Mouse (Mus musculus) hindbrain, embryonic 14.5 days (tissue): ENCODE measurements around the gene Calm4. TPM values are rescaled to one million over a fixed set of nuclear protein-coding genes. Genes with fewer than 3 reads are reported as not detected.
"Not testable (repeated sequence)": the region's sequence is repeated elsewhere in the genome, so short reads cannot be mapped to it uniquely, and the experiment has no call there.

ENCODE experiments used
- ATAC-seq: fragments of 200-750 bp; cut with Nextera tagmentation; 2 replicates; pipeline ENCODE4 v1.8.0; 2017; ENCODE audit warnings: moderate number of reproducible peaks, mild to moderate bottlenecking, moderate TSS enrichment, moderate library complexity; ENCODE audit not compliant: low FRiP score
- DNase-seq: peaks from one replicate; pipeline ENCODE4 v3.0.0-alpha.2; 2015; ENCODE audit warnings: low spot score
- H3K27ac ChIP-seq: fragments of 300-500 bp; sonication (generic); 2 replicates; pipeline ENCODE4 v1.5.1; 2014; ENCODE audit warnings: mild to moderate bottlenecking, moderate library complexity
- H3K27me3 ChIP-seq: fragments of 300-500 bp; sonication (generic); 2 replicates; pipeline ENCODE4 v1.6.1; 2014; ENCODE audit warnings: mild to moderate bottlenecking, low read length, mixed read lengths; ENCODE audit not compliant: control insufficient read depth, insufficient read depth
- H3K36me3 ChIP-seq: fragments of 300-500 bp; sonication (generic); replicated peaks from 2 replicates; pipeline ENCODE4 v1.6.1; 2014; ENCODE audit not compliant: control insufficient read depth, insufficient read depth
- H3K4me1 ChIP-seq: fragments of 300-500 bp; sonication (generic); replicated peaks from 2 replicates; pipeline ENCODE4 v1.6.1; 2014; ENCODE audit warnings: antibody characterized with exemption, low read length, mixed read lengths; ENCODE audit not compliant: control insufficient read depth, insufficient read depth
- H3K4me2 ChIP-seq: fragments of 300-500 bp; sonication (generic); replicated peaks from 2 replicates; pipeline ENCODE4 v1.6.1; 2014; ENCODE audit warnings: mild to moderate bottlenecking, moderate library complexity
- H3K4me3 ChIP-seq: fragments of 300-500 bp; sonication (generic); replicated peaks from 2 replicates; pipeline ENCODE4 v1.5.1; 2014; ENCODE audit warnings: mild to moderate bottlenecking, low read length
- H3K9ac ChIP-seq: fragments of 300-500 bp; sonication (generic); 2 replicates; pipeline ENCODE4 v1.6.1; 2014
- H3K9me3 ChIP-seq: fragments of 300-500 bp; sonication (generic); 2 replicates; pipeline ENCODE4 v1.6.1; 2016; ENCODE audit warnings: low read length; ENCODE audit not compliant: control insufficient read depth
- WGBS: fragments of 180-500 bp; shearing (Covaris S2); extraction: QIAGEN DNeasy Blood & Tissue Kit; methylation state at CpG from one replicate; pipeline ENCODE4 v1.1.7; 2014; 5-methylcytosine and 5-hydroxymethylcytosine counted together
- polyA plus RNA-seq: library from polyadenylated mRNA; unstranded; fragments of >200 nt; fragmentation: Nextera tagmentation; extraction: Ambion mirVana; gene quantifications from 2 replicates; pipeline ENCODE4 v1.2.1, GENCODE M21; 2014

Calm4 gene
- polyA plus RNA-seq, 1 experiment from 2014 or later, result not detected

DNA sequence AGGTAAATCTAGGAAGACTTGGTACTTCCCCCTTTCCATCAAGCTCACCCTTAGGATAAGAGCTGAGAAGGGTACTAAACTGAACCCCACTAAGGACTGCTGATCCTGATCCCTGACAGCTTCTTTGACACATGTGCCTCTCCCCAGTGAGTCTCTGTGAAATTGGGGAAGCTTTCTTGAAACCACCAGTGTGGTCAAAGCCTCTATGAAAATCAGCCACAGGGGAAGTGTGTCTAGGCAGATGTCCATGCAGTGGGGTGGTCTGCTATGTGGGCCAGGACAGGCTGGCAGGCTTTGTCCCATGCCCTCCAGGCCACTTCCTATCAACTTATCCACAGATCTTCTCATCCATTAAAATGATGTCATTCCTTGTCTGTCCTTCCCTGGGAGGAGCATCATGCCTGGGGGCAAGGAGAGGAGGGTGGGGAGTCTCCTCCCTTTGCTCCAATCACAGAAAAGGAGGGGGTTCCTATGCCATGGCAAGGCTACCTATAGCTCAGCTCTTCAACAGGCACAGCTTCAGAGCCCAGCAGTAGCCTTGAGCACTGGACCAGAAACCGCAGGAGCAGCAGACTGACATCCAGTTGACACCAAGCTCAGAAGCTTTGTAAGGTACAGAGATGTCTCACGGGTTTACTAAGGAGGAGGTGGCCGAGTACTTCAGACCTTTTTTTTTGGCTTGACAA, 16.2 kb downstream of the Calm4 start, which contains the start of gene Calm5:
TSS of gene Calm5 (plus strand) at position 526 of the 686 bp plus-strand sequence.
- WGBS, result 90% methylated on average over 3 of the region's 3 CpGs
- DNase-seq, H3K4me1 ChIP-seq, H3K27me3 ChIP-seq, H3K4me2 ChIP-seq, ATAC-seq, H3K36me3 ChIP-seq, H3K27ac ChIP-seq, H3K9ac ChIP-seq, H3K4me3 ChIP-seq, H3K9me3 ChIP-seq: not testable (repeated sequence)

DNA sequence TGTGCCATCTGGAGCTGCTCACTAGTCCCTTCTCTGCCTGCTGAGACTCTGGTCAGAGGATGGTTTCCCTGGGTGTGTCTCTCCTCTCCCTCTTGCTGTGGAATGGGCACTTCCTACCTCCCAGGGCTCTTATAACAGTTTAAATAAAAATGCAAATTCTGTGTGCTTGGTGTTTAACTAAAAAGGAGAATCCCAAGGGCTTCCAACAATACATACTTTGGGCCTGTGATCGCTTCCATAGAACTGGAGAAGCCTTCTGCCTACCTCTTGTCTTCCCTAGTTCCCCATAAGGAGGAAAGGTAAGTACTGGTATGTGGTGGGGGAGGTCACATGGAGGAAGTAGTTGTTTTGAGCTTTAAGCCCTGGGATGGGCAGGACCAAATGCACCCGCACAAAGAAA, 17.3 kb downstream of the Calm4 start:
- DNase-seq (no peak), ATAC-seq (no peak)
- Histone ChIP-seq H3K27me3 (no peaks in the 10 kb centered on the region), H3K36me3 (no peaks in the 10 kb centered on the region), H3K4me2 (no peak overlapping the region), H3K9me3 (no peaks in the 10 kb centered on the region), H3K4me3 (no peak overlapping the region), H3K27ac (no peak overlapping the region), H3K9ac (no peak overlapping the region), H3K4me1 (no peaks in the 10 kb centered on the region)
- WGBS, result 82% methylated on average over 2 of the region's 2 CpGs

DNA sequence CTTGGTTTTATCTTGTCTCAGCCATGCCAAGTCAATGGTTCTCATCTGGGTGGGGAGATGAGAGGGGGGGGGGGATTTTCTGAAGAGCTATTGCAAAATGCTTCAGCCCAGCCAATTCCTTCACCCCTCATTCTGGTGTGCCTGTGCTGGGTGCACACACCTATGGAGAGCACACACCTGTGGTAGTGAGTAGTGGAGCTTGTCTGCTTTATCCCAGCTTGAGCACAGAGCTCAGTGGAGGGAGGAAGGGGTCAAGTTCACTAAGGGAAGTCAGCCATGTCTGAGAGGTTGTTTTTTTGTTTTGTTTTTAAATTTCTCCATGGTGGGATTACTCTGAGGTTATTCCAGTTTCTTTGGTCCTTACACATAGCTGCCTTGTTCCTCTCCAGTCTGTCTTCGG, 18.7 kb downstream of the Calm4 start:
- Histone ChIP-seq H3K27ac (no peak overlapping the region), H3K9me3 (no peaks in the 10 kb centered on the region), H3K27me3 (no peaks in the 10 kb centered on the region), H3K4me1 (no peaks in the 10 kb centered on the region), H3K9ac (no peak overlapping the region), H3K4me2 (no peak overlapping the region), H3K4me3 (no peak overlapping the region), H3K36me3 (no peaks in the 10 kb centered on the region)
- DNase-seq, result no peak
- no peak for ATAC-seq
- 88% methylated on average over 1 of the region's 1 CpGs for WGBS

DNA sequence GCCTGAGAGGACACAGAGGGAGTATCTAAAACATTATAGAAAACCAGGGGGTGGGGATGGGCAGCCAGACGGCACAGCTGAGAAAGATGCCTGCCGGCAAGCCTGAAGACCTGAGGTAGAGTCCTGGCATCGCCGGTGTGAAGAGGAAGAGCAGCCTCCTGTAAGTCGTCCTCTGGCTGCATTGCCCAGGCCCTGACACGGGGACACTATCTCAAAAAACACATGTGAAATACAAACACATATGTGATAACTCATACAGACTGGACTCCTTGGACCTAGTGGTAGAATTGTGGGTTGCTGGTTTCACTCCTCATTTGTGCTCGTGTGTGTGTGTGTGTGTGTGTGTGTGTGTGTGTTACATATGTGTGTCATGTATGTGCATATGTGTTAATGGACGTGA, 23.7 kb downstream of the Calm4 start:
- H3K4me2 ChIP-seq, result no peak overlapping the region
- ATAC-seq (no peak), DNase-seq (no peak)
- H3K27me3 ChIP-seq, result no peaks in the 10 kb centered on the region
- no peak overlapping the region for H3K27ac ChIP-seq
- no peak overlapping the region for H3K4me3 ChIP-seq
- H3K4me1 ChIP-seq, result no peaks in the 10 kb centered on the region
- H3K9ac ChIP-seq, result no peak overlapping the region
- no peaks in the 10 kb centered on the region for H3K36me3 ChIP-seq
- H3K9me3 ChIP-seq, result no peaks in the 10 kb centered on the region
- WGBS, result 93% methylated on average over 8 of the region's 8 CpGs

DNA sequence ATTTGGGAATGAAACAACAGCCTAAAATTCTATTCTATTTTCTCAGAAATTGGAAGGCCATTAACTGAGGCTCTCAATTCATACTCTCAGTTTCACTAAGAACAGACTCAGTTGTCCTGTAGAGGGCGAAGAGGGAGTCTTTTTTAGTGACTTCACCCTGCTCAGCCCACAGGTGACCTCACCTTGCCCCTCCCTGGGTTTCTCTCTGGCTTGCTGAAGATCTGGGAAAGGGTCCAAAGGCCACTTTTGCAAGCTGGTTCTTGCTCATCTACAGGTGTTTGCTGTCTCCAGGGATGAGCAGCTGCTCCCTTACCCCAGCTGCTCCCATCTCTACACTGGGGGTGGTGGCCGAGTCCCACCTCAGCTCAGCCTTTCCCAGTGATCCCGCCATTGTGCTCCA, 24.8 kb downstream of the Calm4 start:
- no peak overlapping the region for H3K4me3 ChIP-seq
- DNase-seq (no peak), ATAC-seq (no peak)
- no peaks in the 10 kb centered on the region for H3K27me3 ChIP-seq
- H3K4me1 ChIP-seq, result no peaks in the 10 kb centered on the region
- H3K9ac ChIP-seq, result no peak overlapping the region
- 81% methylated on average over 3 of the region's 3 CpGs for WGBS
- no peaks in the 10 kb centered on the region for H3K36me3 ChIP-seq
- no peaks in the 10 kb centered on the region for H3K9me3 ChIP-seq
- H3K27ac ChIP-seq, result no peak overlapping the region
- no peak overlapping the region for H3K4me2 ChIP-seq

DNA sequence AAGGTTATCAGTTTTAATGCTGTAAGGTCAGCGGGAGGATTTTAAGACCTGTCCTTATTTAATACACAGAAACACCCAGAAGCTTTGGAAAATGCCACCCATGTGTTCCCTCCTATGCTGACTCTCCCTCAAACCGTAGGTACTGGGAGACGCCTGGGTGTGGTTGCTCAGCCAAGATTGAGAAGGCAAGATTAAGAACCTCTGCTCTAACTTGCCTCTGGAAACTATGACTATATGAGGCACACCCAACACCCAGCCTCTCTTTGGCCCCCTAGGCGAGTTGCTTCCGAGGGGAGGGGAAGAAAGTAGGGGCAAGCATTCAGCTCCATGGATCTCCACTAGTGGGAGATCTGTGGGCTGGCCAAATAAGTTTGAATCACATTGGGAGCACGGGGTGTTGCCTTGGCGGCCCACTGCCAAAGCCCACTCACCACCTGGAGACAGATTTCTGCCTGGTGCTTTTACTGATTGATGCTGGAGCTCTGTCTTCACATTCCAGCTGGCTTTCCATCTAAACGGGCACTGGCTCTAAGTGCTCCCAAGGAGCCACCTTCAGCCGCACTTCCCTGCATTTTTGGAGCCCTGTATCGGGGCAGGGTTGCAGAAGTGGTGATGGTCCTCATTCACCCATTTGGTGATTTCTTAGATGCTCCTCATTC, 25.5 kb downstream of the Calm4 start:
- no peaks in the 10 kb centered on the region for H3K4me1 ChIP-seq
- H3K27me3 ChIP-seq, result no peaks in the 10 kb centered on the region
- DNase-seq (no peak), ATAC-seq (no peak)
- H3K9me3 ChIP-seq, result no peaks in the 10 kb centered on the region
- no peak overlapping the region for H3K4me3 ChIP-seq
- no peaks in the 10 kb centered on the region for H3K36me3 ChIP-seq
- no peak overlapping the region for H3K9ac ChIP-seq
- no peak overlapping the region for H3K27ac ChIP-seq
- 88% methylated on average over 10 of the region's 10 CpGs for WGBS
- H3K4me2 ChIP-seq, result no peak overlapping the region

DNA sequence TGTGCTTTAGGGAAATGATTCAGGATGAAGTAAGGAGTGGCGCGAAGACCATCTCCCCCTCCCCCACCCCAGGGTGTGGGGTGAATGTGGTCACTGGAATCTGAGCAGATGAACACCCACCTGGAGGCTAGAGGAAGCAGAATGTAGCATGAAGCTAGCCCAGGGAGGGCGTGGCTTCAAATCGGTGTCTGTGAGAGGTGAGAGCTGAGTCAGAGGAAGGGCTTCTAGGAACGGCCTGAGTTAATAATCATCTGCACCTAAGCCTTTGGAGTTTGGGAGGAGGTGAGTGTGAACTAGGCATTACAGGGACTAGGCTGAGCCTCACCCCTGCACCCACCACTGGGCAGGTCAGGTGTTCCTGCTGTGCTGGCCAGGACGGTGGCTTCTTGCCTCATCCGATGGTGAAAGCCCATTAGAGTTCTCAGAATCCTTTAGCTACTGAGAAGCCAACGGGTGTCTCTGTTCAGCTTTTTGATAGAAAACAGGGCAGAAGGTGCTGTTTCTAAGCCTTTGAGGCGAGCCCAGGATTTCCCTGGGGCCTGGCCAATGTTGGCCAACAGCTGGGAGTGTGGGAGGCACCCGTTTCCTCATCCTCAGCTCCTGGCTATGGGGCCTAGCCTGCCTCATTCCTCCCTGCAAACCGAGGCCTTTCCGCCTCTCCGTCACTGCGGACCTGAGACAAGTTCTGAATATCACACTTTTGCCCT, 28.2 kb downstream of the Calm4 start:
- DNase-seq, result no peak
- Histone ChIP-seq H3K9ac (no peak overlapping the region), H3K4me3 (no peak overlapping the region), H3K4me1 (no peaks in the 10 kb centered on the region), H3K27me3 (no peaks in the 10 kb centered on the region), H3K36me3 (no peaks in the 10 kb centered on the region), H3K9me3 (no peaks in the 10 kb centered on the region), H3K4me2 (no peak overlapping the region), H3K27ac (no peak overlapping the region)
- no peak for ATAC-seq
- WGBS, result 88% methylated on average over 14 of the region's 14 CpGs

DNA sequence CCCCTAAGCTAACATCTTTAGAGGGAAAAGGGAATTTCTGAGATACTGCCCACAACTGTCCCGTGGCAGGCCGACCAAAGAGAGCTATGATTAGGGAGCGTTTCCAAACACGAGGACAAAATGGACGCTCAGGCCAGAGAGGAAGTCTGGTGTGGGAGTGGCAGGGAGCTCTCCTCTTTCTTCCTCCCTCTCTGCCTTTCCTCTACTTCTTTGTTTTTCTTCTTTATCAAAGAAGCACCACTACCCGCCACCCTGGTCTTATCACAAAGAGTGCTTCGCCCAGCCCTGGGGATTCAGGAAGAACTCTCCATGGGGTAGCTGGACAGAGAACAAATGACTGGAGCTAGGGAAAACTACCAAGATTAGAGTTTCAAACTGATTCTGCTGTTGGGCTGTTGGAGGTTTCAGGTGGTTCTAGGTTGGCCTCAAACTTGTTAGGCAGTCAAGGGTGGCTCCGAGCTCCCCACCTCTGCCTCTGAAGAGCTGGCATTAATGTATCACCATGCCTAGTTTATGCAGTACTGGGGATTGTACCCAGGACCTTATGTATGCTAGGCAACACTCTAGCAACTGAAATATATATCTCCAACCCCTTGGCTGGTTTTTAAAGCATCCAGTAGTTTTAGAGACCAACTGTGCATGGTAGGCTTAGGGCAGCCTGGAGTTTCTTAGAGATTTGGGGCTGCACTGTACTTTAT, 28.9 kb downstream of the Calm4 start:
- no peak overlapping the region for H3K9ac ChIP-seq
- no peaks in the 10 kb centered on the region for H3K36me3 ChIP-seq
- no peak overlapping the region for H3K4me3 ChIP-seq
- no peaks in the 10 kb centered on the region for H3K27me3 ChIP-seq
- H3K4me2 ChIP-seq, result no peak overlapping the region
- no peaks in the 10 kb centered on the region for H3K9me3 ChIP-seq
- 87% methylated on average over 8 of the region's 8 CpGs for WGBS
- no peak overlapping the region for H3K27ac ChIP-seq
- no peaks in the 10 kb centered on the region for H3K4me1 ChIP-seq
- ATAC-seq, result no peak
- no peak for DNase-seq

DNA sequence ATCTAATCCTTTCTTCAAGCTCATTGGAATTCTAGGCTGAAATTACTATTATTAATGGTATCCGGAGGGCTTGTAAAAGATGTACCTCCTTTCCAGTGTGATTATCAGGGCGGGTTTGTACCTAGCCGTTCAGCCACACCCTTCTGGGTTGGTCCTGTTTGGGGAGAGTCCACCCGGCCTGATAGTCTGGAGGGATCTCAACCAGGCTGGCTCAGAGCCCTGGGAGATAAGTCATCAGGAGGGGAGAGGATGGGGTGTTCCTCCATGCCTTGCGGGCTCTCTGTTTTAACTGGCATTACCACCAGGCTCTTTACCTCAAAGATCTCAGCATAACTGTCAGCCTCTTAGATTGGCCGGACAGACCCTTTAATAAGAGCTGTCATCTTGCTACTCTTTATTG, 29.6 kb downstream of the Calm4 start:
- no peaks in the 10 kb centered on the region for H3K4me1 ChIP-seq
- no peak overlapping the region for H3K4me2 ChIP-seq
- H3K36me3 ChIP-seq, result no peaks in the 10 kb centered on the region
- ATAC-seq (no peak), DNase-seq (no peak)
- H3K9ac ChIP-seq, result no peak overlapping the region
- no peaks in the 10 kb centered on the region for H3K27me3 ChIP-seq
- WGBS, result 84% methylated on average over 6 of the region's 6 CpGs
- no peaks in the 10 kb centered on the region for H3K9me3 ChIP-seq
- H3K27ac ChIP-seq, result no peak overlapping the region
- no peak overlapping the region for H3K4me3 ChIP-seq
